Mouse (Mus musculus): ENCODE results near the gene Elavl1.

DNA sequence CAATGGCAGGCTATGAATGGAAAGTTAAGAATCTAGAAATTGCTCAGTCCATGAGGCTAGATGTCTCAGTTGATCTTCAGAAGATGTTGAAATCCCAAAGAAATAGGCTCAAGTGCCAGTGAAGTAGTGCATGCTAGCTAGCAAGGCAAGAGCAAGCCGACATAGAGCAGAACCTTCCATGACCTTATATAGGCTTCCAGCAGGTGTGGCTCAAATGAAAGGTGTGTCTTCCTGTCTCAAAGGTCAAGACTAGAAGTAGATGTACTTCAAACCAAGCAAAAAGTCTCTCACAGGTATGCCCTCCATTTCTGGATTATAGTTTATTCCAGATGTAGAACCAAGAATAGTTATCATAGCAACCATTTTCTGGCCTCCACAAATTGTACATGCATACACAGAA lies 8.8 kb upstream of the Elavl1 start:
- TF ChIP-seq CTCF (IDR thresholded peaks at IDR 0.05; ENCODE audit: extremely low read depth, insufficient read length, insufficient replicate concordance, low read depth, low read length) (no peak), POLR2A (IDR thresholded peaks at IDR 0.05; ENCODE audit: low read depth, low read length) (no peak)

All from small intestine, adult 2 months (tissue).